Mouse (Mus musculus) skeletal muscle tissue, adult 2 months (tissue): ENCODE measurements around the gene Zbtb25.

Source experiments
- DNase-seq: peaks from one replicate; pipeline ENCODE4 v3.0.0-alpha.2; 2012; ENCODE audit warnings: low read depth, low spot score

The Zbtb25 gene

GRCm38 (mm10) chr12:76336111-76336965, 33.1 kb downstream of the Zbtb25 start:
- DNase-seq, result no peak

GRCm38 (mm10) chr12:76335641-76336040, 33.8 kb downstream of the Zbtb25 start:
- DNase-seq, result no peak

- no peak for DNase-seq
Observed at GRCm38 (mm10) chr12:76333688-76334087, 35.7 kb downstream of the Zbtb25 start.

GRCm38 (mm10) chr12:76328567-76329354, 40.6 kb downstream of the Zbtb25 start:
- DNase-seq, result no peak

- no peak for DNase-seq
Observed at GRCm38 (mm10) chr12:76326437-76327220, 42.8 kb downstream of the Zbtb25 start.

- no peak for DNase-seq
Observed at GRCm38 (mm10) chr12:76324679-76325431, 44.5 kb downstream of the Zbtb25 start, which contains the start of gene Akap5. Gene Akap5, plus strand, starts transcription at chr12:76324891.

GRCm38 (mm10) chr12:76318282-76319212, 50.9 kb downstream of the Zbtb25 start:
- DNase-seq, result no peak

- no peak for DNase-seq
Observed at GRCm38 (mm10) chr12:76311951-76312350, 57.5 kb downstream of the Zbtb25 start.

GRCm38 (mm10) chr12:76311227-76311626, 58.2 kb downstream of the Zbtb25 start:
- DNase-seq, result no peak

GRCm38 (mm10) chr12:76310633-76311032, 58.8 kb downstream of the Zbtb25 start:
- DNase-seq, result no peak

- no peak for DNase-seq
Observed at GRCm38 (mm10) chr12:76310007-76310406, 59.4 kb downstream of the Zbtb25 start.

- no peak for DNase-seq
Observed at GRCm38 (mm10) chr12:76308436-76308835, 61.0 kb downstream of the Zbtb25 start.

- peak; percentile 43 for DNase-seq
Observed at GRCm38 (mm10) chr12:76307964-76308363, 61.4 kb downstream of the Zbtb25 start.

GRCm38 (mm10) chr12:76306852-76307561, 62.4 kb downstream of the Zbtb25 start:
- peak; percentile 19 for DNase-seq

GRCm38 (mm10) chr12:76305107-76305506, 64.3 kb downstream of the Zbtb25 start:
- no peak for DNase-seq

- DNase-seq, result no peak
Observed at GRCm38 (mm10) chr12:76304199-76304598, 65.2 kb downstream of the Zbtb25 start.

- no peak for DNase-seq
Observed at GRCm38 (mm10) chr12:76303474-76303873, 65.9 kb downstream of the Zbtb25 start.

GRCm38 (mm10) chr12:76300367-76300766, 69.0 kb downstream of the Zbtb25 start:
- no peak for DNase-seq

GRCm38 (mm10) chr12:76299361-76299906, 70.0 kb downstream of the Zbtb25 start:
- no peak for DNase-seq
